Mouse (Mus musculus): ENCODE results near the gene Gm2a. TPM values are rescaled to one million over a fixed set of nuclear protein-coding genes. Genes with fewer than 3 reads are reported as not detected.
"Not testable (repeated sequence)": the region's sequence is repeated elsewhere in the genome, so short reads cannot be mapped to it uniquely, and the experiment has no call there.

The Gm2a gene
- total RNA-seq, 4 experiments from 2014 or later = 28.3 to 45.4 (median 36.9) TPM

- no peak for DNase-seq (ENCODE audit: low spot score in 2 of 2)
These were observed 1.0 kb upstream of the Gm2a start for GRCm38 (mm10) chr11:55096731-55097462.

GRCm38 (mm10) chr11:55098189-55098915 lies 437 bp downstream of the Gm2a start:
- no peak for DNase-seq (ENCODE audit: low spot score in 2 of 2)

GRCm38 (mm10) chr11:55099019-55099771 lies 1.3 kb downstream of the Gm2a start:
- DNase-seq (ENCODE audit: low spot score in 2 of 2) = no peak

- no peak for DNase-seq (ENCODE audit: low spot score in 2 of 2)
These were observed 2.0 kb downstream of the Gm2a start for GRCm38 (mm10) chr11:55099868-55100267.

GRCm38 (mm10) chr11:55102015-55102414 lies 4.1 kb downstream of the Gm2a start:
- DNase-seq (ENCODE audit: low spot score in 2 of 2) = no peak

GRCm38 (mm10) chr11:55103229-55103628 lies 5.3 kb downstream of the Gm2a start:
- DNase-seq (ENCODE audit: low spot score in 2 of 2) = no peak

GRCm38 (mm10) chr11:55105389-55105788 lies 7.5 kb downstream of the Gm2a start:
- DNase-seq (ENCODE audit: low spot score in 2 of 2) = no peak

GRCm38 (mm10) chr11:55106636-55107035 lies 8.7 kb downstream of the Gm2a start:
- no peak for DNase-seq (ENCODE audit: low spot score in 2 of 2)

- no peak for DNase-seq (ENCODE audit: low spot score in 2 of 2)
These were observed 11.8 kb downstream of the Gm2a start for GRCm38 (mm10) chr11:55109521-55110300.

GRCm38 (mm10) chr11:55110566-55111169 lies 12.8 kb downstream of the Gm2a start:
- no peak for DNase-seq (ENCODE audit: low spot score in 2 of 2)

- no peak for DNase-seq (ENCODE audit: low spot score in 2 of 2)
These were observed 15.4 kb downstream of the Gm2a start for GRCm38 (mm10) chr11:55113209-55113860.

GRCm38 (mm10) chr11:55113861-55114250 lies 15.9 kb downstream of the Gm2a start:
- DNase-seq (ENCODE audit: low spot score in 2 of 2) = not testable (repeated sequence)

- DNase-seq (ENCODE audit: low spot score in 2 of 2) = no peak
These were observed 16.4 kb downstream of the Gm2a start for GRCm38 (mm10) chr11:55114291-55114690.

- no peak for DNase-seq (ENCODE audit: low spot score in 2 of 2)
These were observed 18.1 kb downstream of the Gm2a start for GRCm38 (mm10) chr11:55116004-55116403.

- no peak for DNase-seq (ENCODE audit: low spot score in 2 of 2)
These were observed 19.1 kb downstream of the Gm2a start for GRCm38 (mm10) chr11:55117031-55117430.

- DNase-seq (ENCODE audit: low spot score in 2 of 2) = no peak
These were observed 22.4 kb downstream of the Gm2a start for GRCm38 (mm10) chr11:55120279-55120678.

- no peak for DNase-seq (ENCODE audit: low spot score in 2 of 2)
These were observed 22.9 kb downstream of the Gm2a start for GRCm38 (mm10) chr11:55120821-55121271.

- no peak for DNase-seq (ENCODE audit: low spot score in 2 of 2)
These were observed 23.5 kb downstream of the Gm2a start for GRCm38 (mm10) chr11:55121430-55121829.

- no peak for DNase-seq (ENCODE audit: low spot score in 2 of 2)
These were observed 28.7 kb downstream of the Gm2a start for GRCm38 (mm10) chr11:55126663-55127062.

GRCm38 (mm10) chr11:55127937-55128336 lies 30.0 kb downstream of the Gm2a start:
- no peak for DNase-seq (ENCODE audit: low spot score in 2 of 2)

All from layer of hippocampus, adult 8-10 months (tissue).